14 mouse cellular contexts compared by ENCODE assay signal in the genomic region with DNA sequence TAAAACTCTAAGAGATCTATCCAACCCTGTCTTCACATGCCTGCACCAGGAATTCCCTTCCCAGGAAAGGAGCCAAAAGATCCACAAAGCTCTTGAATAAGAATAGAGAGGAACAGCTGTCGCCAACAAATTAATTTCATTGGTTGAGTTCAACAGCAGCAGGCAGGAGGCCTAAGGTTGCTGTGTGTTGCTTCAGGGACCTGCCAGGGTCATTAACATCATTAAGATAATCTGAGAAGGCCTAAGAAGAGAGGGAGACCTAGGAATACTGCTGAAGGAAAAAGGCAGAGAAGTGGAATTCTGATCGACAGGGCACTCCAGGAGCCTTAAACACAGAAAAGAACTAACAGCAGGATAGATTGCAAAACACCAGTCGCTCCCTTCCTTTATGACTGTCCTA.
"Had no signal": no experiment of that assay in that cellular context is flagged by ENCODE, and none has a peak within 500 bp of the region (broad histone marks: within the 10 kb centered on the region; RNA-seq: fewer than 3 reads in every experiment).

No protein-coding gene starts in this region.

- H3K4me2 ChIP-seq: limb, embryonic 15.5 days; liver, embryonic 13.5 days; lung, embryonic 15.5 days; midbrain, embryonic 12.5 days; neural tube, embryonic 13.5 days had no signal

- H3K9me3 ChIP-seq: limb, embryonic 15.5 days; liver, embryonic 13.5 days; lung, embryonic 15.5 days; megakaryocyte, embryonic 14.5 days; midbrain, embryonic 12.5 days; neural tube, embryonic 13.5 days had no signal

- DNase-seq: kidney, adult 8-10 months; kidney, postnatal 25 days; liver, embryonic 13.5 days; liver, postnatal 0 days; lung, postnatal 14 days; thymus, adult 18-20 months; thymus, postnatal 14 days had no signal

- H3K4me1 ChIP-seq: liver, embryonic 13.5 days; lung, embryonic 15.5 days; megakaryocyte, embryonic 14.5 days; neural tube, embryonic 13.5 days had no signal

- ATAC-seq: liver, postnatal 0 days had no signal

- H3K27me3 ChIP-seq: limb, embryonic 15.5 days; liver, embryonic 13.5 days; lung, embryonic 15.5 days; megakaryocyte, embryonic 14.5 days; midbrain, embryonic 12.5 days; neural tube, embryonic 13.5 days had no signal

- H3K4me3 ChIP-seq: left cerebral cortex, adult 2 months; limb, embryonic 15.5 days; liver, embryonic 13.5 days; lung, embryonic 15.5 days; megakaryocyte, embryonic 14.5 days; midbrain, embryonic 12.5 days; neural tube, embryonic 13.5 days had no signal

- H3K36me3 ChIP-seq: limb, embryonic 15.5 days; liver, embryonic 13.5 days; lung, embryonic 15.5 days; midbrain, embryonic 12.5 days; neural tube, embryonic 13.5 days had no signal

- H3K27ac ChIP-seq: left cerebral cortex, adult 2 months; limb, embryonic 15.5 days; liver, embryonic 13.5 days; lung, embryonic 15.5 days; macrophage; midbrain, embryonic 12.5 days; neural tube, embryonic 13.5 days had no signal

- H3K9ac ChIP-seq: limb, embryonic 15.5 days; liver, embryonic 13.5 days; liver, postnatal 0 days; lung, embryonic 15.5 days; midbrain, embryonic 12.5 days; neural tube, embryonic 13.5 days had no signal
